Mouse (Mus musculus) kidney, postnatal 0 days (tissue): ENCODE data around the gene Ralgps1. TPM values are rescaled to one million over a fixed set of nuclear protein-coding genes. Genes with fewer than 3 reads are reported as not detected.

ENCODE experiments used
- ATAC-seq: fragments of 200-750 bp; cut with Nextera tagmentation; replicated peaks from 2 replicates; pipeline ENCODE4 v1.8.0; 2017; ENCODE audit warnings: low read depth, moderate number of reproducible peaks, moderate TSS enrichment, moderate library complexity; ENCODE audit not compliant: low FRiP score
- DNase-seq: peaks from one replicate; pipeline ENCODE4 v3.0.0-alpha.2; 2016; ENCODE audit warnings: low spot score
- H3K27ac ChIP-seq: fragments of 300-500 bp; sonication (generic); 2 replicates; pipeline ENCODE4 v1.5.1; 2014; ENCODE audit warnings: mild to moderate bottlenecking
- H3K27me3 ChIP-seq: fragments of 300-500 bp; sonication (generic); 2 replicates; pipeline ENCODE4 v1.6.1; 2014; ENCODE audit warnings: low read length, mixed read lengths; ENCODE audit not compliant: insufficient read depth
- H3K36me3 ChIP-seq: fragments of 300-500 bp; sonication (generic); 2 replicates; pipeline ENCODE4 v1.6.1; 2014; ENCODE audit warnings: low read length, mixed read lengths; ENCODE audit not compliant: insufficient read depth
- H3K4me1 ChIP-seq: fragments of 300-500 bp; sonication (generic); replicated peaks from 2 replicates; pipeline ENCODE4 v1.6.1; 2014; ENCODE audit warnings: antibody characterized with exemption, low read length, mixed read lengths; ENCODE audit not compliant: insufficient read depth
- H3K4me2 ChIP-seq: fragments of 300-500 bp; sonication (generic); 2 replicates; pipeline ENCODE4 v1.6.1; 2014; ENCODE audit warnings: mild to moderate bottlenecking, low read length, moderate library complexity, mixed read lengths
- H3K4me3 ChIP-seq: fragments of 300-500 bp; sonication (generic); replicated peaks from 2 replicates; pipeline ENCODE4 v1.5.1; 2014; ENCODE audit warnings: low read depth, low read length
- H3K9ac ChIP-seq: fragments of 300-500 bp; sonication (generic); 2 replicates; pipeline ENCODE4 v1.6.1; 2014; ENCODE audit warnings: low read depth, low read length
- H3K9me3 ChIP-seq: fragments of 300-500 bp; sonication (generic); replicated peaks from 2 replicates; pipeline ENCODE4 v1.6.1; 2016; ENCODE audit warnings: low read length, inconsistent platforms, mixed read lengths
- CTCF ChIP-seq: IDR thresholded peaks from 2 replicates; pipeline ENCODE4 v1.5.1; 2016; ENCODE audit warnings: antibody characterized with exemption, low read depth, mild to moderate bottlenecking, moderate library complexity
- WGBS: fragments of 180-500 bp; shearing (Covaris S2); extraction: QIAGEN DNeasy Blood & Tissue Kit; methylation state at CpG from one replicate; pipeline ENCODE4 v1.1.7; 2014; 5-methylcytosine and 5-hydroxymethylcytosine counted together
- polyA plus RNA-seq: library from polyadenylated mRNA; unstranded; fragments of >200 nt; fragmentation: Nextera tagmentation; extraction: Ambion mirVana; gene quantifications from 2 replicates; pipeline ENCODE4 v1.2.1, GENCODE M21; 2015

The Ralgps1 gene
- polyA plus RNA-seq, 1 experiment from 2014 or later = 3.1 TPM

GRCm38 (mm10) chr2:33248549-33248948 is 122.7 kb downstream of the Ralgps1 start:
- DNase-seq (no peak), ATAC-seq (no peak)
- H3K4me3 ChIP-seq = no peak overlapping the region
- no peak overlapping the region for H3K9ac ChIP-seq
- H3K4me1 ChIP-seq = 0 out of 2 replicates have a peak, but pooled peaks cover under 1% of the 10 kb centered on the region
- H3K9me3 ChIP-seq = no peaks in the 10 kb centered on the region
- H3K27ac ChIP-seq = no peak overlapping the region
- H3K36me3 ChIP-seq = peaks cover 15% of the 10 kb centered on the region; the same call in 1 of the 2 replicates
- no peak for TF ChIP-seq CTCF
- H3K27me3 ChIP-seq = no peaks in the 10 kb centered on the region
- H3K4me2 ChIP-seq = no peak overlapping the region
- WGBS = 77% methylated on average over 7 of the region's 7 CpGs

GRCm38 (mm10) chr2:33246841-33247240 is 124.4 kb downstream of the Ralgps1 start:
- H3K9me3 ChIP-seq = no peaks in the 10 kb centered on the region
- WGBS = 79% methylated on average over 5 of the region's 5 CpGs
- H3K36me3 ChIP-seq = peaks cover 17% of the 10 kb centered on the region
- H3K9ac ChIP-seq = no peak overlapping the region
- ATAC-seq (no peak), DNase-seq (no peak)
- no peak overlapping the region for H3K4me2 ChIP-seq
- no peak for TF ChIP-seq CTCF
- no peak overlapping the region for H3K27ac ChIP-seq
- H3K4me1 ChIP-seq = no peaks in the 10 kb centered on the region
- H3K4me3 ChIP-seq = no peak overlapping the region
- no peaks in the 10 kb centered on the region for H3K27me3 ChIP-seq

GRCm38 (mm10) chr2:33245350-33245749 is 125.9 kb downstream of the Ralgps1 start:
- Histone ChIP-seq H3K36me3 (peaks cover 17% of the 10 kb centered on the region), H3K27ac (no peak overlapping the region), H3K27me3 (no peaks in the 10 kb centered on the region), H3K9ac (no peak overlapping the region), H3K4me1 (0 out of 2 replicates have a peak, but pooled peaks cover 3% of the 10 kb centered on the region), H3K9me3 (no peaks in the 10 kb centered on the region), H3K4me3 (no peak overlapping the region), H3K4me2 (no peak overlapping the region)
- DNase-seq = no peak
- peak; percentile 20; the same call in 1 of the 2 replicates for TF ChIP-seq CTCF
- no peak for ATAC-seq

- no peak for DNase-seq
- Histone ChIP-seq H3K4me3 (no peak overlapping the region), H3K4me1 (0 out of 2 replicates have a peak, but pooled peaks cover 3% of the 10 kb centered on the region), H3K9me3 (no peaks in the 10 kb centered on the region), H3K27me3 (no peaks in the 10 kb centered on the region), H3K36me3 (peaks cover 17% of the 10 kb centered on the region), H3K9ac (no peak overlapping the region), H3K27ac (no peak overlapping the region), H3K4me2 (no peak overlapping the region)
- no peak for ATAC-seq
- no peak for TF ChIP-seq CTCF
- 79% methylated on average over 6 of the region's 6 CpGs for WGBS
These were observed 126.4 kb downstream of the Ralgps1 start for GRCm38 (mm10) chr2:33244880-33245279.

GRCm38 (mm10) chr2:33237581-33237980 is 133.7 kb downstream of the Ralgps1 start:
- H3K4me2 ChIP-seq = no peak overlapping the region
- ATAC-seq (no peak), DNase-seq (no peak)
- no peaks in the 10 kb centered on the region for H3K9me3 ChIP-seq
- H3K4me1 ChIP-seq = 0 out of 2 replicates have a peak, but pooled peaks cover 3% of the 10 kb centered on the region
- TF ChIP-seq CTCF = no peak
- no peak overlapping the region for H3K27ac ChIP-seq
- H3K27me3 ChIP-seq = no peaks in the 10 kb centered on the region
- no peak overlapping the region for H3K9ac ChIP-seq
- no peak overlapping the region for H3K4me3 ChIP-seq
- peaks cover 3% of the 10 kb centered on the region; the same call in 1 of the 2 replicates for H3K36me3 ChIP-seq
- WGBS = 86% methylated on average over 6 of the region's 6 CpGs

GRCm38 (mm10) chr2:33234848-33235247 is 136.4 kb downstream of the Ralgps1 start:
- H3K9me3 ChIP-seq = no peaks in the 10 kb centered on the region
- ATAC-seq = no peak
- peak; percentile 56 for TF ChIP-seq CTCF

GRCm38 (mm10) chr2:33233856-33234255 is 137.4 kb downstream of the Ralgps1 start:
- TF ChIP-seq CTCF = no peak
- no peak overlapping the region for H3K9ac ChIP-seq
- no peaks in the 10 kb centered on the region for H3K4me1 ChIP-seq
- no peak overlapping the region for H3K4me2 ChIP-seq
- H3K27ac ChIP-seq = no peak overlapping the region
- ATAC-seq (no peak), DNase-seq (no peak)
- H3K27me3 ChIP-seq = no peaks in the 10 kb centered on the region
- no peaks in the 10 kb centered on the region for H3K9me3 ChIP-seq
- H3K36me3 ChIP-seq = no peaks in the 10 kb centered on the region; the same call in 1 of the 2 replicates
- H3K4me3 ChIP-seq = no peak overlapping the region
- 85% methylated on average over 5 of the region's 5 CpGs for WGBS

More at GRCm38 (mm10) chr2:33234848-33235247, 136.4 kb downstream of the Ralgps1 start:
- H3K36me3 ChIP-seq = no peaks in the 10 kb centered on the region
- H3K27me3 ChIP-seq = no peaks in the 10 kb centered on the region
- no peaks in the 10 kb centered on the region for H3K4me1 ChIP-seq
- no peak for DNase-seq
- no peak overlapping the region for H3K9ac ChIP-seq
- 94% methylated on average over 4 of the region's 4 CpGs for WGBS
- no peak overlapping the region for H3K4me2 ChIP-seq
- no peak overlapping the region for H3K4me3 ChIP-seq
- no peak overlapping the region for H3K27ac ChIP-seq
